Mouse (Mus musculus) forebrain, embryonic 13.5 days (tissue): Measurements from ENCODE around the gene Haus2. TPM values are rescaled to one million over a fixed set of nuclear protein-coding genes. Genes with fewer than 3 reads are reported as not detected.

Source experiments
- ATAC-seq: fragments of 200-750 bp; cut with Nextera tagmentation; 2 replicates; pipeline ENCODE4 v1.8.0; 2017
- H3K27ac ChIP-seq: fragments of 300-500 bp; sonication (generic); 2 replicates; pipeline ENCODE4 v1.5.1; 2015; ENCODE audit warnings: inconsistent platforms, mild to moderate bottlenecking, moderate library complexity
- H3K27me3 ChIP-seq: fragments of 300-500 bp; sonication (generic); 2 replicates; pipeline ENCODE4 v1.6.1; 2015; ENCODE audit warnings: mild to moderate bottlenecking, inconsistent platforms
- H3K36me3 ChIP-seq: fragments of 300-500 bp; sonication (generic); 2 replicates; pipeline ENCODE4 v1.6.1; 2015; ENCODE audit warnings: mild to moderate bottlenecking, inconsistent platforms; ENCODE audit not compliant: poor library complexity, severe bottlenecking
- H3K4me1 ChIP-seq: fragments of 300-500 bp; sonication (generic); 2 replicates; pipeline ENCODE4 v1.6.1; 2015; ENCODE audit warnings: inconsistent platforms
- H3K4me2 ChIP-seq: fragments of 300-500 bp; sonication (generic); 2 replicates; pipeline ENCODE4 v1.6.1; 2015; ENCODE audit warnings: inconsistent platforms, mild to moderate bottlenecking, moderate library complexity
- H3K4me3 ChIP-seq: fragments of 300-500 bp; sonication (generic); 2 replicates; pipeline ENCODE4 v1.5.1; 2015; ENCODE audit warnings: mild to moderate bottlenecking, inconsistent platforms
- H3K9ac ChIP-seq: fragments of 300-500 bp; sonication (generic); 2 replicates; pipeline ENCODE4 v1.6.1; 2015; ENCODE audit warnings: mild to moderate bottlenecking, inconsistent platforms
- H3K9me3 ChIP-seq: fragments of 300-500 bp; sonication (generic); replicated peaks from 2 replicates; pipeline ENCODE4 v1.6.1; 2016; ENCODE audit warnings: inconsistent platforms
- WGBS: fragments of 180-500 bp; shearing (Covaris S2); methylation state at CpG from one replicate; pipeline ENCODE4 v1.1.7; 2015; 5-methylcytosine and 5-hydroxymethylcytosine counted together
- polyA plus RNA-seq: library from polyadenylated mRNA; unstranded; fragments of >200 nt; fragmentation: Nextera tagmentation; extraction: Ambion mirVana; gene quantifications from 2 replicates; pipeline ENCODE4 v1.2.1, GENCODE M21; 2015

The Haus2 gene
- polyA plus RNA-seq, 1 experiment from 2014 or later = 33.5 TPM

GRCm38 (mm10) chr2:120575121-120575520 is 34.1 kb upstream of the Haus2 start:
- no peak overlapping the region for H3K9ac ChIP-seq
- H3K36me3 ChIP-seq = peaks cover 9% of the 10 kb centered on the region; the same call in 1 of the 2 replicates
- H3K4me3 ChIP-seq = no peak overlapping the region
- H3K27ac ChIP-seq = no peak overlapping the region
- WGBS = 91% methylated on average over 3 of the region's 3 CpGs
- no peaks in the 10 kb centered on the region for H3K4me1 ChIP-seq
- no peak for ATAC-seq
- no peak overlapping the region for H3K4me2 ChIP-seq
- no peaks in the 10 kb centered on the region for H3K27me3 ChIP-seq
- H3K9me3 ChIP-seq = no peaks in the 10 kb centered on the region

GRCm38 (mm10) chr2:120575978-120576377 is 33.2 kb upstream of the Haus2 start:
- H3K4me3 ChIP-seq = no peak overlapping the region
- peaks cover 9% of the 10 kb centered on the region; the same call in 1 of the 2 replicates for H3K36me3 ChIP-seq
- H3K27ac ChIP-seq = no peak overlapping the region
- no peaks in the 10 kb centered on the region for H3K9me3 ChIP-seq
- 94% methylated on average over 2 of the region's 2 CpGs for WGBS
- no peak overlapping the region for H3K9ac ChIP-seq
- no peak for ATAC-seq
- H3K4me2 ChIP-seq = no peak overlapping the region
- no peaks in the 10 kb centered on the region for H3K4me1 ChIP-seq
- H3K27me3 ChIP-seq = no peaks in the 10 kb centered on the region

GRCm38 (mm10) chr2:120577799-120578198 is 31.4 kb upstream of the Haus2 start:
- ATAC-seq = no peak
- H3K36me3 ChIP-seq = no peaks in the 10 kb centered on the region
- H3K4me2 ChIP-seq = no peak overlapping the region
- no peaks in the 10 kb centered on the region for H3K4me1 ChIP-seq
- no peaks in the 10 kb centered on the region for H3K27me3 ChIP-seq
- no peak overlapping the region for H3K4me3 ChIP-seq
- no peak overlapping the region for H3K27ac ChIP-seq
- 74% methylated on average over 4 of the region's 4 CpGs for WGBS
- H3K9me3 ChIP-seq = no peaks in the 10 kb centered on the region
- no peak overlapping the region for H3K9ac ChIP-seq

- ATAC-seq = no peak
- H3K9ac ChIP-seq = no peak overlapping the region
- H3K9me3 ChIP-seq = no peaks in the 10 kb centered on the region
- H3K27ac ChIP-seq = no peak overlapping the region
- H3K36me3 ChIP-seq = no peaks in the 10 kb centered on the region
- no peak overlapping the region for H3K4me2 ChIP-seq
- no peaks in the 10 kb centered on the region for H3K27me3 ChIP-seq
- no peak overlapping the region for H3K4me3 ChIP-seq
- 85% methylated on average over 5 of the region's 5 CpGs for WGBS
- no peaks in the 10 kb centered on the region for H3K4me1 ChIP-seq
Measured at GRCm38 (mm10) chr2:120578286-120578685, 30.9 kb upstream of the Haus2 start.

- H3K4me3 ChIP-seq = no peak overlapping the region
- no peak overlapping the region for H3K9ac ChIP-seq
- no peaks in the 10 kb centered on the region for H3K9me3 ChIP-seq
- H3K27me3 ChIP-seq = no peaks in the 10 kb centered on the region
- H3K4me2 ChIP-seq = no peak overlapping the region
- ATAC-seq = no peak
- 84% methylated on average over 5 of the region's 5 CpGs for WGBS
- no peaks in the 10 kb centered on the region for H3K4me1 ChIP-seq
- no peak overlapping the region for H3K27ac ChIP-seq
- peaks cover 46% of the 10 kb centered on the region for H3K36me3 ChIP-seq
Measured at GRCm38 (mm10) chr2:120589759-120590158, 19.4 kb upstream of the Haus2 start.

GRCm38 (mm10) chr2:120592227-120592626 is 17.0 kb upstream of the Haus2 start:
- no peaks in the 10 kb centered on the region for H3K27me3 ChIP-seq
- no peaks in the 10 kb centered on the region for H3K4me1 ChIP-seq
- H3K36me3 ChIP-seq = peaks cover 44% of the 10 kb centered on the region
- no peaks in the 10 kb centered on the region for H3K9me3 ChIP-seq
- 95% methylated on average over 1 of the region's 1 CpGs for WGBS
- H3K4me3 ChIP-seq = no peak overlapping the region
- no peak overlapping the region for H3K4me2 ChIP-seq
- H3K9ac ChIP-seq = no peak overlapping the region
- ATAC-seq = no peak
- H3K27ac ChIP-seq = no peak overlapping the region

GRCm38 (mm10) chr2:120597734-120598133 is 11.4 kb upstream of the Haus2 start:
- 92% methylated on average over 2 of the region's 2 CpGs for WGBS
- Histone ChIP-seq H3K4me1 (no peaks in the 10 kb centered on the region), H3K4me2 (no peak overlapping the region), H3K36me3 (peaks cover 63% of the 10 kb centered on the region), H3K27me3 (no peaks in the 10 kb centered on the region), H3K9me3 (no peaks in the 10 kb centered on the region), H3K4me3 (no peak overlapping the region), H3K9ac (no peak overlapping the region), H3K27ac (no peak overlapping the region)
- no peak for ATAC-seq

- Histone ChIP-seq H3K27ac (no peak overlapping the region), H3K4me1 (no peaks in the 10 kb centered on the region), H3K27me3 (no peaks in the 10 kb centered on the region), H3K4me3 (no peak overlapping the region), H3K36me3 (peaks cover 74% of the 10 kb centered on the region), H3K4me2 (no peak overlapping the region), H3K9me3 (no peaks in the 10 kb centered on the region), H3K9ac (no peak overlapping the region)
- ATAC-seq = no peak
- 92% methylated on average over 4 of the region's 4 CpGs for WGBS
Measured at GRCm38 (mm10) chr2:120599506-120599905, 9.7 kb upstream of the Haus2 start.

GRCm38 (mm10) chr2:120606021-120606690 is 3.0 kb upstream of the Haus2 start:
- Histone ChIP-seq H3K9ac (no peak overlapping the region), H3K36me3 (peaks cover 30% of the 10 kb centered on the region), H3K4me2 (no peak overlapping the region), H3K27me3 (no peaks in the 10 kb centered on the region), H3K4me3 (no peak overlapping the region), H3K9me3 (no peaks in the 10 kb centered on the region), H3K4me1 (peaks cover 23% of the 10 kb centered on the region), H3K27ac (no peak overlapping the region)
- 81% methylated on average over 6 of the region's 6 CpGs for WGBS
- ATAC-seq = no peak

GRCm38 (mm10) chr2:120616279-120617163 is 7.3 kb downstream of the Haus2 start:
- Histone ChIP-seq H3K36me3 (peaks cover 60% of the 10 kb centered on the region), H3K4me2 (no peak overlapping the region), H3K4me3 (no peak overlapping the region), H3K27ac (no peak overlapping the region), H3K4me1 (no peaks in the 10 kb centered on the region), H3K9me3 (no peaks in the 10 kb centered on the region), H3K9ac (no peak overlapping the region), H3K27me3 (no peaks in the 10 kb centered on the region)
- no peak for ATAC-seq
- 91% methylated on average over 5 of the region's 5 CpGs for WGBS

- H3K4me3 ChIP-seq = no peak overlapping the region
- H3K27me3 ChIP-seq = no peaks in the 10 kb centered on the region
- H3K27ac ChIP-seq = no peak overlapping the region
- no peaks in the 10 kb centered on the region for H3K4me1 ChIP-seq
- no peaks in the 10 kb centered on the region for H3K9me3 ChIP-seq
- H3K36me3 ChIP-seq = peaks cover 46% of the 10 kb centered on the region
- no peak for ATAC-seq
- WGBS = 100% methylated on average over 1 of the region's 1 CpGs
- no peak overlapping the region for H3K4me2 ChIP-seq
- H3K9ac ChIP-seq = no peak overlapping the region
Measured at GRCm38 (mm10) chr2:120619538-120619937, 10.4 kb downstream of the Haus2 start.

- Histone ChIP-seq H3K4me2 (no peak overlapping the region), H3K4me1 (no peaks in the 10 kb centered on the region), H3K27ac (no peak overlapping the region), H3K4me3 (no peak overlapping the region), H3K36me3 (peaks cover 15% of the 10 kb centered on the region), H3K9ac (no peak overlapping the region), H3K27me3 (no peaks in the 10 kb centered on the region), H3K9me3 (no peaks in the 10 kb centered on the region)
- no peak for ATAC-seq
Measured at GRCm38 (mm10) chr2:120622920-120623319, 13.7 kb downstream of the Haus2 start.
